Mouse (Mus musculus): ENCODE data around the gene 1810010D01Rik.

1810010D01Rik gene

GRCm38 (mm10) chr7:145211680-145212659 lies 4.1 kb upstream of the 1810010D01Rik start:
- no peak for DNase-seq

DNA sequence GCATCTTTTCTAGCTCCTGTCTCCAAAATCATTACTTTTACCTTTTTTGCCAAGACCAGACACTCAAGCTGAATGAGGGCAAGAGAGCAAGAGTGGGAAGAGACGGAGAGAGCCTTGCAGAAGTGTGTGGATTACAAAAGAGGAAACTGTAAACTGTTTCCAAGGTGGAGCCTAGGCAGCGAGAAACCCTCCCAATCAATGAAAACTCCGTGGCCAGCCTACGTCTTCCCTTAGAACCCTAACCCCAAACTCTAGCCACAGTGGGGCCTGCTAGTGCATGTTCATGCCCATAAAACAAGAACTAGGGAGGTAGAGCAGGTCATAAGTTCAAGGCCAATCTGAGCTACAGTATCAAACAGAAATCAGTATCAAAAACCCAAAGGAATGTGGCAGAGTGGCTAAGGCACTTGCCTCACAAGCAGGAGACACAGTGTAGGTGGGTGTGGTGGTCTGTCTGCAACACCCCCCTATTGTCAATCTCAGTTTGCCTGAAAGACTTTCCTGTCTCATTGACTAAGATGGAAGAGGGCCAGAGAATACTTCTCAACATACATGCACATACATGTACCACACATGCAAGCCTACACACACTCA lies 2.7 kb upstream of the 1810010D01Rik start:
- no peak for DNase-seq

GRCm38 (mm10) chr7:145206801-145207200 lies 1.1 kb downstream of the 1810010D01Rik start:
- DNase-seq = no peak

GRCm38 (mm10) chr7:145206056-145206610 lies 1.8 kb downstream of the 1810010D01Rik start:
- peak; percentile 70 for DNase-seq

- no peak for DNase-seq
Observed at GRCm38 (mm10) chr7:145205363-145205902, 2.5 kb downstream of the 1810010D01Rik start.

GRCm38 (mm10) chr7:145199711-145200110 lies 8.2 kb downstream of the 1810010D01Rik start:
- no peak for DNase-seq

DNA sequence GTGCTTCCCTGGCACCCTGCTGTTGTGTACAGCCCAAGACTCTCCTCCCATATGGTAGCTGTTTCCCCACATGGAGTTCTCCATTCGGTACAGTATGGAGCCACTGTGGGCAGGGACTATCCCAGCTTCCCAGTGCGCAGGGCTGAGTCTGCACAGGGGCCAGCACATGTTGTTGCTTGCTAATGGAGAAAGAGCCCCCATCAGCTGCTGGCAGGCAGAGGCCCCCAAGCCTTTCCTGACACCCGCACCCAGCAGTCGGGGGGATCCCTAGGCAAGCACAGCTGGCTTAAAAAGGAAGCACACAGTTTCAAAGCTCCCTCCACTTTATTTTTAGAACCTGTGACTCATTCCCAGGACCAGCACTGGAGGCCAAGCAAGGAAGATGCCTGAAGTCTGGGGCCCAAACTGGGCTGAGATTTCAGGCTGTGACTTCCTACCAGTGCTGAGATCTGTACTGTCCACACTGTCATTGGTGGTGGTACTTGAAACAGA lies 9.7 kb downstream of the 1810010D01Rik start:
- peak; percentile 34 for DNase-seq

DNA sequence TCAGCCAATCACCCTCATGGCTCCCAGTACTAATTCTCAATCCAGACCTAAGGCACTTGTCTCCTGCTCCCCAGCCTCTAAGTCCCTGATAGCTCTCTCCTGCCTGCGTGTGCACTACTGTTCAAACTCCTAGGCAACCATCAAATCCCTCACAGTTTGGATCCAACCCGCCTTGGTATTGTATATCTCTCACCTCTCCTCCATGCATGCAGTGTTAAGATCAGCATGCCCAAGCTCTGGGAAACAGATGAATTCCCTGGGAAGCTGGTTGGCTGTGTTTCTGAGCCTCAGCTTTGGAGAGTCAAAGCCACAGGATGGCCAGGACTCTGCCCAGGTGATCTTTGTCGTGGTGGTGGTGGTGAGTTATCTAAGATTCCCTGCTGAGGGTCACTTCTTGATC lies 10.2 kb downstream of the 1810010D01Rik start:
- DNase-seq = no peak

DNA sequence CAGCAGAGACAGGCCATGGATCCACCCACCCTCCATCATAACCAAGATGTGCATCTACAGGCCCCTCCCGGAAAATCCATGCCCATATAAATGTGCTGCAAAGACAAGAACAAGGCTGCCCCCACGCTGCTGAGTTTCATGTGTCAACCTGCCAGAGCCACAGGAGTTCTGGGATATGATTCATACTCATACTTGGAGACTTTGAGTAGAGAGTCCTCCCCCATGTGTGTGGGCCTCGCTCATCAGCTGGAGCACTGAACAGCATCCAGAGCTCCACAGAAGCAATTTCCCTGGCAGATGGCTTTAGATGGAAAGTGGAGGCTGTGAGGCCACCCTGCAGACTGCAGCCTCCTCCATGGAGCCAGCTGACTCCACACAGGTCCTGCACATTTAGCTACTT lies 10.9 kb downstream of the 1810010D01Rik start:
- no peak for DNase-seq

- DNase-seq = no peak
Observed at GRCm38 (mm10) chr7:145196340-145196739, 11.6 kb downstream of the 1810010D01Rik start.

DNA sequence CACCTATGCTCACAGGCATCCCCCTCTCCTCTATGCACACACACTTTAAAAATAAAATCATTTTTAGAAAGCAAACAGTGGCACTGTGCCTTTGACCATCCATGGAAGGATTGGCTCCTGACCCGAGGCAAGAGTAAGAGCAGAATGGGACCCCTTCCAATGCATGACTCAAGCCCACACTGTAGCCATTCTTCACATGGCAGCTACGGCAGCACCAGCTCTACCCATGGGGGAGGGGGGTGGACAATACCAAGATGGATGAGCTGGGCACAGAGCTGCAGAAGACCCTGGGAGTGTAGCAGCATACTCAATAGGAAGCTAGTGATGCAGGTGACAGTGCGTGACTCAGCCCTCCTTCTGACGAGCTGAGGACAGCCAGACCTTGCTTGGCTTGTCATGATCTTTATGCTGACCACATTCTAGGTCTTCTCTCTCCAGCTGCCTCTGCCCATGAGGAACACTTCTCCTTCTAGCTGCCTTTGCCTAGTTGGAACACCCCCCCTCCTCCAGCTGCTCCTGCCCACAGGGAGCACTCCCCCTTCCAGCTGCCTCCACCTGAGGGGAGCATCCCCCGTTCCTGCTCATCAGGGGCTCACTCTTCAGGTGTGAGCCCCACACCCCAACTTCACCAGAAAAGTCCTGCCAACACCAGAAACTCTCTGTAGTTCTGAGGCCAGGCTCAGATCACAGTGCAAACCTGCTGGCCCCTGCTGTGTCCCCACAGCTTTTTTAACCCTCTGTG lies 12.6 kb downstream of the 1810010D01Rik start:
- DNase-seq = peak; percentile 42

DNA sequence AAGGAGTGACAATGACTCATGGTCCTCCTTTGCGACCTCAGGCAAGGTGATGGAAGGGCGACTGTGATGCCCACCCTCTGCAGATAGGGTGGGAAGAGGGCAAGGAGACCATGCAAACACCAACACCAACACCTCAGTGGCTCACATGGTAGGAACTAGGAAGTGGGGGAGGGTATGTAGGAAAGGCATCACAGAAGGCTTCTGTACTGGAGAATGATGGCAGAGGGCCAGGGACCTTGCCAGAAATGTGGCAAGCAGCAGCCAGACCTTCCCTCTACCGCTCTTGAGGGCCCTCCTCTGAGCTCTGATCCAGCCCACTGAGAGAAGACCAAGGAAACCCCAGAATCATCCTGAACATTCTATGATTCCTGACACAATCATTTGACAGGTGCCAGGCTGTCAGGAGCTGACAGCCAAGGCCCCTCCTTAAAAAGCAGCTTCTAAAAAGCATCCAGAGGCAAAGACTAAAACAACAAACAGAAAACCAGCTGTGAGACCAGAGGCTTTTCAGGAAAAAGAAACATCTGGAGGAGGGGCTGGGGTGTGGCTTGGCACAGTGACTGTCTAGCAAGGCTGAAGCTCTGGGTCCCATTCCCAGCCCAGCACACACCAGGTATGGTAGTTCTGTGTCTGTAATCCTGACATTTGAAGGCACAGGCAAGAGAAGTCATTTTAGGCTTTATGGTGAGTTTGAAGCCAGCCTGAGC lies 13.3 kb downstream of the 1810010D01Rik start:
- DNase-seq = peak; percentile 73

GRCm38 (mm10) chr7:145192836-145193235 lies 15.1 kb downstream of the 1810010D01Rik start:
- DNase-seq = no peak

DNA sequence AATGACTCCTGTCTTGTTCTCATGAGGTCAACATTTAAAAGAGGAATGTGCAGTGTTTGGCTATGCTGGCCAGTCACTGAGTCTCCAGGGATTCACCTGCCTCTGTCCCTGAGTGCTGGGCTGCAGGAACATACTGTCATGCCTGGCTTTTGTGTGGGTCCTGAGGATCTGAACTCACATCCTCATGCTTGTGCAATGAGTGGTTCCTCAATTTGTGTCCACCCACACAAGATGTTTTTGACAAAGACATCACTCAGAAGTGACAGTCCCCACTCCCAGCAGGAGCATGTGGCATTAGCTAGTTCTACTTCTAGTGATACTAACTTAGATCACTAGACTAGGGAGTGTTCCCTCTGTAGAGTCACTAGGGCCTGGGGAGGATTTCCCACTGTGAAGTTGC lies 17.4 kb downstream of the 1810010D01Rik start:
- no peak for DNase-seq

- no peak for DNase-seq
Observed at GRCm38 (mm10) chr7:145189342-145189741, 18.6 kb downstream of the 1810010D01Rik start.

- DNase-seq = no peak
Observed at GRCm38 (mm10) chr7:145187802-145188201, 20.1 kb downstream of the 1810010D01Rik start.

DNA sequence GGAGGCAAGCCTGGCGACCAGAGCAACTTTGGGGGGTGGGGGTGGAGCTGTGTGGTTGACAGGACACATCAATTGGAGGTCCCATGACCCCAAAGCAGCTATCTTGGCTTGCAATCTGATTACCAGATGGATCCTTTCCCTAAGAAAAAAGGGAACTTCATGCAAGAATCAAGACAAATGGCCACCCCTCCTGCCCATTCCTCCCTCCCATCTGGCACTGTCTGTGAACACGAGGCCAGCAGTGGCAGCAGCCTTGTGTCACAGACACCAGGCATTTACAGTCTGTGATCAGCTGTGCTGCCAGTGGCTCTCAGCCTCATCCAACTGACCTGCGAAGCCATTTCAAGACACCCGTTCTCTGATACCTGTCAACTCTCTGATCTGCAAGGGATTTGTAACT lies 25.5 kb downstream of the 1810010D01Rik start:
- DNase-seq = peak; percentile 80

GRCm38 (mm10) chr7:145181376-145182034 lies 26.4 kb downstream of the 1810010D01Rik start:
- DNase-seq = no peak

DNA sequence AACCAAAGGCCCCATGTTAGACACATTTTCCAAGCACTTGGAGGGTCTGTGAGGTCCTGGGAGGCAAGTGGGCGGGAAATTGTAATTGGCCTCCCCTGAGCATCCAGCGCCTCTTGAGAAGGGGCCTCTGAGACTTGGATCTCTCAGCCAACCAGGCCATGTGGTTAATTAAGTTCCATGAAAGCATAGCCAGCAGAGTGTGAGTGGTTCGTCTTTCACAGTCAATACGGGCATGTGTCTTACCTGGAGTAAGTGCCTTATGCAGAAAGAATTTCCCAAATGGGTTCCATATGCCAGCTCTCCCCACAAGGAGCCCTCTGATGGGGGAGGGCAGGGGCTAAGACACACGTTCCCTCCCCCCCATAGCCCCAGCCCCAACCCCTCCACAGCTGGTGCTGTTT lies 28.2 kb downstream of the 1810010D01Rik start:
- DNase-seq = no peak

- no peak for DNase-seq
Observed at GRCm38 (mm10) chr7:145176750-145177589, 30.9 kb downstream of the 1810010D01Rik start.

All from lung, postnatal 36 days (tissue).